Mouse (Mus musculus) heart, embryonic 14.5 days (tissue): ENCODE measurements around the gene Atp1b2. TPM values are rescaled to one million over a fixed set of nuclear protein-coding genes. Genes with fewer than 3 reads are reported as not detected.
"Not testable (repeated sequence)": the region's sequence is repeated elsewhere in the genome, so short reads cannot be mapped to it uniquely, and the experiment has no call there.

Experiments
- ATAC-seq: fragments of 200-750 bp; cut with Nextera tagmentation; 2 replicates; pipeline ENCODE4 v1.8.0; 2017; ENCODE audit warnings: low read depth, moderate TSS enrichment; ENCODE audit not compliant: insufficient number of reproducible peaks, insufficient read depth, low FRiP score
- H3K27ac ChIP-seq, 2 experiments: fragments of 200-500 bp in 1 of 2; fragments of 300-500 bp in 1 of 2; sonication (generic) in 1 of 2; replicated peaks in 1 of 2; 2 replicates each; pipeline ENCODE4 v1.5.1; 2012 to 2014; ENCODE audit warnings: low read depth in 2 of 2, low read length in 2 of 2, control low read depth in 1 of 2, mild to moderate bottlenecking in 1 of 2, mixed read lengths in 1 of 2; ENCODE audit not compliant: control insufficient read depth in 1 of 2, insufficient read depth in 1 of 2
- H3K27me3 ChIP-seq: fragments of 300-500 bp; sonication (generic); 2 replicates; pipeline ENCODE4 v1.6.1; 2014; ENCODE audit warnings: mild to moderate bottlenecking, low read length, control low read depth; ENCODE audit not compliant: control insufficient read depth, insufficient read depth
- H3K36me3 ChIP-seq: fragments of 300-500 bp; sonication (generic); 2 replicates; pipeline ENCODE4 v1.6.1; 2014; ENCODE audit warnings: mild to moderate bottlenecking, control low read depth, low read length, mixed read lengths; ENCODE audit not compliant: control insufficient read depth, insufficient read depth
- H3K4me1 ChIP-seq, 2 experiments: fragments of 200-500 bp in 1 of 2; fragments of 300-500 bp in 1 of 2; sonication (generic) in 1 of 2; 2 replicates each; pipeline ENCODE4 v1.6.1; 2012 to 2014; ENCODE audit warnings: low read length in 2 of 2, control low read depth in 1 of 2, mixed read lengths in 1 of 2; ENCODE audit not compliant: control insufficient read depth in 2 of 2, insufficient read depth in 2 of 2
- H3K4me2 ChIP-seq: fragments of 300-500 bp; sonication (generic); 2 replicates; pipeline ENCODE4 v1.6.1; 2014; ENCODE audit warnings: mild to moderate bottlenecking, low read length
- H3K4me3 ChIP-seq, 2 experiments: fragments of 200-500 bp in 1 of 2; fragments of 300-500 bp in 1 of 2; sonication (generic) in 1 of 2; 2 replicates each; pipeline ENCODE4 v1.5.1; 2012 to 2014; ENCODE audit warnings: low read length in 2 of 2, mild to moderate bottlenecking in 2 of 2, control low read depth in 1 of 2, low read depth in 1 of 2, moderate library complexity in 1 of 2; ENCODE audit not compliant: control insufficient read depth in 1 of 2, insufficient read depth in 1 of 2
- H3K9ac ChIP-seq: fragments of 300-500 bp; sonication (generic); 2 replicates; pipeline ENCODE4 v1.6.1; 2014; ENCODE audit warnings: mild to moderate bottlenecking, low read length
- H3K9me3 ChIP-seq: fragments of 300-500 bp; sonication (generic); 2 replicates; pipeline ENCODE4 v1.6.1; 2016; ENCODE audit warnings: low read length, control low read depth; ENCODE audit not compliant: control insufficient read depth
- WGBS: fragments of 180-500 bp; shearing (Covaris S2); extraction: QIAGEN DNeasy Blood & Tissue Kit; methylation state at CpG from one replicate; pipeline ENCODE4 v1.1.7; 2014; 5-methylcytosine and 5-hydroxymethylcytosine counted together
- polyA plus RNA-seq: library from polyadenylated mRNA; unstranded; fragments of >200 nt; fragmentation: Nextera tagmentation; extraction: Ambion mirVana; gene quantifications from 2 replicates; pipeline ENCODE4 v1.2.1, GENCODE M21; 2014

Gene Atp1b2
- polyA plus RNA-seq, 1 experiment from 2014 or later: 33.8 TPM

GRCm38 (mm10) chr11:69617805-69618204 lies 12.1 kb upstream of the Atp1b2 start, which contains the start of gene Shbg:
Gene Shbg, minus strand, starts transcription at chr11:69617905.
- ATAC-seq: no peak
- 42% methylated on average over 5 of the region's 5 CpGs for WGBS
- H3K27me3 ChIP-seq: no peaks in the 10 kb centered on the region

GRCm38 (mm10) chr11:69616781-69617180 lies 11.0 kb upstream of the Atp1b2 start:
- WGBS: 35% methylated on average over 10 of the region's 10 CpGs
- H3K36me3 ChIP-seq: no peaks in the 10 kb centered on the region
- ATAC-seq: no peak
- H3K9ac ChIP-seq: no peak overlapping the region
- no peak overlapping the region for H3K4me3 ChIP-seq
- no peaks in the 10 kb centered on the region for H3K9me3 ChIP-seq
- H3K27ac ChIP-seq: no peak overlapping the region
- no peak overlapping the region for H3K4me2 ChIP-seq
- peaks cover 7 to 10% of the 10 kb centered on the region in 2 experiments; a peak in 3 of 4 replicates for H3K4me1 ChIP-seq
- H3K27me3 ChIP-seq: no peaks in the 10 kb centered on the region

More at GRCm38 (mm10) chr11:69617805-69618204, 12.1 kb upstream of the Atp1b2 start, which contains the start of gene Shbg:
- H3K4me3 ChIP-seq: no peak within 1 kb of the TSS
- H3K27ac ChIP-seq: no peak within 1 kb of the TSS
- H3K36me3 ChIP-seq: no peaks in the 10 kb centered on the region
- no peak within 1 kb of the TSS for H3K4me2 ChIP-seq
- H3K4me1 ChIP-seq: peaks cover 13 to 15% of the 10 kb centered on the region in 2 experiments
- H3K9ac ChIP-seq: no peak within 1 kb of the TSS
- H3K9me3 ChIP-seq: no peaks in the 10 kb centered on the region

- 48% methylated on average over 11 of the region's 11 CpGs for WGBS
- Histone ChIP-seq H3K4me2 (peak overlapping the region; percentile 54), H3K9ac (0 out of 2 replicates have a peak overlapping the region, but pooled peaks have one; percentile 30)
- H3K4me1 ChIP-seq, H3K9me3 ChIP-seq, H3K36me3 ChIP-seq, H3K27me3 ChIP-seq, H3K4me3 ChIP-seq, ATAC-seq, H3K27ac ChIP-seq: not testable (repeated sequence)
These were observed 8.5 kb upstream of the Atp1b2 start for GRCm38 (mm10) chr11:69614257-69614588.

GRCm38 (mm10) chr11:69613553-69614256 lies 8.0 kb upstream of the Atp1b2 start:
- peak overlapping the region; percentile 54 for H3K4me2 ChIP-seq
- peak overlapping the region; percentile 68 for H3K9ac ChIP-seq
- H3K4me3 ChIP-seq: peak overlapping the region in 1 of 2 experiments; percentile 4; a peak in 1 of 4 replicates
- WGBS: 11% methylated on average over 19 of the region's 19 CpGs
- peaks cover 4 to 7% of the 10 kb centered on the region in 2 experiments; a peak in 3 of 4 replicates for H3K4me1 ChIP-seq
- no peaks in the 10 kb centered on the region for H3K36me3 ChIP-seq
- H3K27me3 ChIP-seq: no peaks in the 10 kb centered on the region
- H3K9me3 ChIP-seq: no peaks in the 10 kb centered on the region
- ATAC-seq: no peak
- 0 out of 4 replicates have a peak overlapping the region, but pooled peaks of 1 of the 2 experiments have one; percentile 12 for H3K27ac ChIP-seq

GRCm38 (mm10) chr11:69610899-69611298 lies 5.2 kb upstream of the Atp1b2 start:
- ATAC-seq: no peak
- 35% methylated on average over 4 of the region's 4 CpGs for WGBS
- H3K4me1 ChIP-seq: peaks cover 8 to 11% of the 10 kb centered on the region in 2 experiments; a peak in 3 of 4 replicates

GRCm38 (mm10) chr11:69609416-69609815 lies 3.7 kb upstream of the Atp1b2 start:
- 55% methylated on average over 7 of the region's 7 CpGs for WGBS

More at GRCm38 (mm10) chr11:69610899-69611298, 5.2 kb upstream of the Atp1b2 start:
- no peaks in the 10 kb centered on the region for H3K9me3 ChIP-seq
- no peak overlapping the region for H3K27ac ChIP-seq
- no peaks in the 10 kb centered on the region for H3K36me3 ChIP-seq
- H3K9ac ChIP-seq: no peak overlapping the region
- no peak overlapping the region for H3K4me3 ChIP-seq
- no peaks in the 10 kb centered on the region for H3K27me3 ChIP-seq
- no peak overlapping the region for H3K4me2 ChIP-seq

GRCm38 (mm10) chr11:69608525-69608924 lies 2.8 kb upstream of the Atp1b2 start:
- 87% methylated on average over 3 of the region's 3 CpGs for WGBS
- Histone ChIP-seq H3K36me3 (no peaks in the 10 kb centered on the region), H3K9me3 (no peaks in the 10 kb centered on the region), H3K4me3 (no peak overlapping the region), H3K4me1 (peaks cover 13 to 15% of the 10 kb centered on the region in 2 experiments), H3K27me3 (no peaks in the 10 kb centered on the region), H3K4me2 (no peak overlapping the region), H3K27ac (no peak overlapping the region), H3K9ac (no peak overlapping the region)
- no peak for ATAC-seq

More at GRCm38 (mm10) chr11:69609416-69609815, 3.7 kb upstream of the Atp1b2 start:
- ATAC-seq: no peak
- Histone ChIP-seq H3K9ac (no peak overlapping the region), H3K4me3 (no peak overlapping the region), H3K36me3 (no peaks in the 10 kb centered on the region), H3K4me1 (peaks cover 10 to 12% of the 10 kb centered on the region in 2 experiments), H3K27ac (no peak overlapping the region), H3K4me2 (no peak overlapping the region), H3K9me3 (no peaks in the 10 kb centered on the region), H3K27me3 (no peaks in the 10 kb centered on the region)
